25 mouse cellular contexts compared by ENCODE assay signal in the genomic region with DNA sequence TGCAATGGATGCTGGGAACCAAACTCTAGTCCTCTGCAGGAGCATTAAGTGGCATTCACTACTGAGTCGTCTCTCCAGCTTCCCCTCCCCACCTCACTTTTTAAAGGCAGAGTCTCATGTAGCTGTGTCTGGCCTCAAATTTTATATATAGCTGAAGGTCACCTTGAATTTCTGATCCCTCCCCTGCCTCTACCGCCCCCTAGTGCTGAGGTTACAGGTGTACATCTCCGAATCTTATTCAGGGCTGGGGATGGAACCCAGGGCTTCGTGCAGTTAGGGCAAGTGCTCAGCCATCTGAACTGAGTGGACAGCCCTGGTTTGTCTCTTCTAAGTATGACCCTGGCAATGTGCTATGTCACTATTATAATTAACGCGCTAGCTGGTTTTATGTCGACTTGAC. TPM values are rescaled to one million over a fixed set of nuclear protein-coding genes. Genes with fewer than 3 reads are reported as not detected.
DNase-seq lines count a peak whose midpoint lies in the region; ATAC-seq and TF ChIP-seq lines count a peak whose summit lies in the region.
"Had no signal": no experiment of that assay in that cellular context is flagged by ENCODE, and none has a peak within 500 bp of the region (broad histone marks: within the 10 kb centered on the region; RNA-seq: fewer than 3 reads in every experiment).

No protein-coding gene starts in this region.

- ATAC-seq in midbrain, postnatal 0 days (ENCODE audit: low FRiP score): no peak

- H3K4me3 ChIP-seq in layer of hippocampus, adult 2 months: no peak overlapping the region
- no peak overlapping the region for H3K4me3 ChIP-seq in MEL (ENCODE audit: control insufficient read depth in 1 of 2, insufficient read depth in 1 of 2, low read depth in 2 of 2, low read length in 2 of 2)
- no peak overlapping the region for H3K4me3 ChIP-seq in midbrain, postnatal 0 days (ENCODE audit: low read depth, low read length)
- H3K4me3 ChIP-seq: forebrain, embryonic 12.5 days; hindbrain, embryonic 15.5 days; limb, embryonic 10.5 days had no signal

- no peak overlapping the region for H3K9ac ChIP-seq in MEL (ENCODE audit: control insufficient read depth, low read depth, low read length, poor library complexity, severe bottlenecking)
- H3K9ac ChIP-seq in midbrain, postnatal 0 days (replicated peaks; ENCODE audit: low read length, poor library complexity, severe bottlenecking): no peak overlapping the region
- H3K9ac ChIP-seq: forebrain, embryonic 12.5 days; hindbrain, embryonic 15.5 days had no signal

- TF ChIP-seq EP300 in MEL (IDR thresholded peaks at IDR 0.05; ENCODE audit: low read depth in 1 of 2, low read length in 2 of 2): no peak

- TF ChIP-seq RAD21 in MEL (IDR thresholded peaks at IDR 0.05; ENCODE audit: low read depth, low read length): no peak

- no peak overlapping the region for H3K4me2 ChIP-seq in midbrain, postnatal 0 days (ENCODE audit: low read depth, low read length, poor library complexity, severe bottlenecking)
- H3K4me2 ChIP-seq: forebrain, embryonic 12.5 days; heart, embryonic 11.5 days; hindbrain, embryonic 15.5 days; midbrain, embryonic 11.5 days had no signal

- peak; percentile 28; the same call in 1 of the 2 replicates for TF ChIP-seq CTCF in layer of hippocampus, adult 2 months (conservative IDR thresholded peaks at IDR 0.05)
- peak; percentile 38 to 42 (median 41) for TF ChIP-seq CTCF in MEL (IDR thresholded peaks at IDR 0.05 in 2 of 3, conservative IDR thresholded peaks at IDR 0.05 in 1 of 3; ENCODE audit: control insufficient read depth in 1 of 3, insufficient read depth in 1 of 3, low read depth in 2 of 3, low read length in 3 of 3, poor library complexity in 1 of 3, severe bottlenecking in 1 of 3)
- TF ChIP-seq CTCF in midbrain, postnatal 0 days (IDR thresholded peaks at IDR 0.05): no peak

- H3K27ac ChIP-seq in layer of hippocampus, adult 2 months: no peak overlapping the region
- H3K27ac ChIP-seq in MEL (ENCODE audit: control insufficient read depth, low read depth, low read length): no peak overlapping the region
- no peak overlapping the region for H3K27ac ChIP-seq in midbrain, postnatal 0 days (ENCODE audit: low read depth, low read length)
- H3K27ac ChIP-seq: forebrain, embryonic 12.5 days; hindbrain, embryonic 15.5 days; limb, embryonic 10.5 days; macrophage had no signal

- H3K9me3 ChIP-seq in MEL (replicated peaks; ENCODE audit: insufficient read depth, low read length): no peaks in the 10 kb centered on the region
- H3K9me3 ChIP-seq in midbrain, postnatal 0 days (ENCODE audit: low read length): no peaks in the 10 kb centered on the region
- H3K9me3 ChIP-seq: forebrain, embryonic 12.5 days; hindbrain, embryonic 15.5 days; limb, embryonic 10.5 days had no signal

- DNase-seq in layer of hippocampus, adult 2 months (ENCODE audit: low spot score in 2 of 2): no peak
- DNase-seq in layer of hippocampus, adult 8-10 months (ENCODE audit: low spot score in 2 of 2): no peak
- peak; percentile 36 for DNase-seq in thymus, postnatal 4 days
- DNase-seq in thymus, adult 18-20 months: no peak
- no peak for DNase-seq in MEL (ENCODE audit: low read depth, low spot score)
- DNase-seq in MN1 (ENCODE audit: low spot score): no peak
- no peak for DNase-seq in midbrain, postnatal 0 days (ENCODE audit: low spot score)
- DNase-seq: adrenal gland, adult 2 months; cerebellum, adult 11-12 months; cerebellum, postnatal 25 days; gastrocnemius, postnatal 25 days; heart, postnatal 14 days; kidney, adult 18-20 months; kidney, postnatal 4 days; thymus, postnatal 14 days had no signal

- no peak for TF ChIP-seq POLR2A in MEL (IDR thresholded peaks at IDR 0.05; ENCODE audit: control insufficient read depth in 1 of 2, insufficient read depth in 1 of 2, low read depth in 1 of 2, low read length in 2 of 2, poor library complexity in 1 of 2)

- 79% methylated on average over 7 of the region's 7 CpGs for WGBS in midbrain, postnatal 0 days

- no peaks in the 10 kb centered on the region for H3K79me2 ChIP-seq in MEL (ENCODE audit: control insufficient read depth, insufficient read depth, low read length, poor library complexity)

- no peaks in the 10 kb centered on the region for H3K27me3 ChIP-seq in MEL (ENCODE audit: control insufficient read depth in 1 of 2, insufficient read depth in 2 of 2, low read length in 2 of 2)
- no peaks in the 10 kb centered on the region for H3K27me3 ChIP-seq in midbrain, postnatal 0 days (ENCODE audit: insufficient read depth, low read length)
- H3K27me3 ChIP-seq: forebrain, embryonic 12.5 days; hindbrain, embryonic 15.5 days had no signal

- H3K36me3 ChIP-seq in MEL (ENCODE audit: control insufficient read depth in 1 of 2, insufficient read depth in 2 of 2, low read length in 2 of 2): peaks cover 0 to 2% of the 10 kb centered on the region in 2 experiments; a peak in 2 of 4 replicates
- no peaks in the 10 kb centered on the region for H3K36me3 ChIP-seq in midbrain, postnatal 0 days (ENCODE audit: insufficient read depth, low read length)
- H3K36me3 ChIP-seq: forebrain, embryonic 12.5 days; hindbrain, embryonic 15.5 days; limb, embryonic 10.5 days had no signal

- peaks cover 3 to 14% of the 10 kb centered on the region in 2 experiments; a peak in 2 of 4 replicates for H3K4me1 ChIP-seq in MEL (ENCODE audit: control insufficient read depth in 1 of 2, insufficient read depth in 2 of 2, low read length in 2 of 2)
- H3K4me1 ChIP-seq in midbrain, postnatal 0 days (ENCODE audit: insufficient read depth, low read length): no peaks in the 10 kb centered on the region
- H3K4me1 ChIP-seq: forebrain, embryonic 12.5 days; hindbrain, embryonic 15.5 days had no signal

TF ChIP-seq in MEL, 35 proteins besides CTCF, POLR2A, EP300 and RAD21:
- TF ChIP-seq TCF12 (IDR thresholded peaks at IDR 0.05; ENCODE audit: low read depth, low read length): no peak
- TF ChIP-seq NELFE (IDR thresholded peaks at IDR 0.05; ENCODE audit: low read depth, low read length): no peak
- TF ChIP-seq UBTF (IDR thresholded peaks at IDR 0.05; ENCODE audit: borderline replicate concordance, insufficient read depth, low read depth, low read length): no peak
- TF ChIP-seq SMC3 (IDR thresholded peaks at IDR 0.05; ENCODE audit: low read depth, low read length): no peak
- no peak for TF ChIP-seq GATA1 (IDR thresholded peaks at IDR 0.05; ENCODE audit: low read depth, low read length)
- no peak for TF ChIP-seq CHD1 (IDR thresholded peaks at IDR 0.05; ENCODE audit: low read depth, low read length)
- no peak for TF ChIP-seq MAFK (IDR thresholded peaks at IDR 0.05; ENCODE audit: borderline replicate concordance, low read depth, low read length)
- no peak for TF ChIP-seq MEF2A (IDR thresholded peaks at IDR 0.05; ENCODE audit: extremely low read depth, insufficient replicate concordance, low read depth, low read length, poor library complexity, severe bottlenecking)
- no peak for TF ChIP-seq MYB (IDR thresholded peaks at IDR 0.05; ENCODE audit: low read depth, low read length)
- TF ChIP-seq MXI1 (IDR thresholded peaks at IDR 0.05; ENCODE audit: low read depth, low read length): no peak
- no peak for TF ChIP-seq CHD2 (IDR thresholded peaks at IDR 0.05; ENCODE audit: low read length)
- no peak for TF ChIP-seq POLR2AphosphoS2 (IDR thresholded peaks at IDR 0.05; ENCODE audit: low read length)
- no peak for TF ChIP-seq BHLHE40 (IDR thresholded peaks at IDR 0.05; ENCODE audit: borderline replicate concordance, low read depth, low read length)
- TF ChIP-seq GABPA (IDR thresholded peaks at IDR 0.05; ENCODE audit: low read depth, low read length): no peak
- no peak for TF ChIP-seq TBP (IDR thresholded peaks at IDR 0.05; ENCODE audit: low read depth, low read length)
- no peak for TF ChIP-seq TAL1 (IDR thresholded peaks at IDR 0.05; ENCODE audit: low read length)

RNA-seq across cellular contexts. Expression of a gene that starts 2.3 kb away (rescaled TPM):
- total RNA-seq in layer of hippocampus, adult 2 months (2021): not detected
- total RNA-seq in layer of hippocampus, adult 8-10 months (2022): not detected
- total RNA-seq in MEL (2012; rRNA removed): not detected in 2 replicates
- under 1 TPM in 1 of 2 experiments, not detected in 1; 0.06 TPM for polyA plus RNA-seq in MEL (2012; ENCODE audit: insufficient read depth in 1 of 2, insufficient read length in 2 of 2, low read depth in 1 of 2, low replicate concordance in 2 of 2, missing spikeins in 1 of 2)
- total RNA-seq in midbrain, postnatal 0 days (2014; rRNA removed): not detected in 2 replicates
- polyA plus RNA-seq in midbrain, postnatal 0 days (2015; fragmentation: Nextera tagmentation; extraction: Ambion mirVana): not detected in 2 replicates
- total RNA-seq: adrenal gland, adult 2 months; gastrocnemius, postnatal 25 days; heart, postnatal 14 days had no signal
- polyA plus RNA-seq: adrenal gland, adult 2 months; forebrain, embryonic 12.5 days; frontal cortex, adult 2 months; heart, embryonic 11.5 days; hindbrain, embryonic 15.5 days; limb, embryonic 10.5 days; macrophage; midbrain, embryonic 11.5 days; neural tube, embryonic 14.5 days; stomach, embryonic 14.5 days had no signal

RNA-seq across cellular contexts. Expression of a gene that starts 32.0 kb away (rescaled TPM):
- total RNA-seq in layer of hippocampus, adult 2 months (2021): 1 to 10 TPM; 4.6 to 5.5 TPM
- 10 to 100 TPM in 2 of 4 experiments, 1 to 10 TPM in 2; 7.5 to 18.1 (median 9.6) TPM for total RNA-seq in layer of hippocampus, adult 8-10 months (2022)
- total RNA-seq in MEL (2012; rRNA removed): 0.58 and 0.65 TPM in 2 replicates
- 1 to 10 TPM in 1 of 2 experiments, not detected in 1; 4.9 TPM for polyA plus RNA-seq in MEL (2012; ENCODE audit: insufficient read depth in 1 of 2, insufficient read length in 2 of 2, low read depth in 1 of 2, low replicate concordance in 2 of 2, missing spikeins in 1 of 2)
- 1.5 and 4.3 TPM in 2 replicates for total RNA-seq in midbrain, postnatal 0 days (2014; rRNA removed)
- polyA plus RNA-seq in midbrain, postnatal 0 days (2015; fragmentation: Nextera tagmentation; extraction: Ambion mirVana): 2.1 and 3.2 TPM in 2 replicates

RNA-seq across cellular contexts. Expression of a gene that starts 50.1 kb away (rescaled TPM):
- not detected for total RNA-seq in layer of hippocampus, adult 2 months (2021)
- total RNA-seq in layer of hippocampus, adult 8-10 months (2022): under 1 TPM in 2 of 4 experiments, not detected in 2; 0.20 to 0.53 TPM
- not detected in 2 replicates for total RNA-seq in MEL (2012; rRNA removed)
- polyA plus RNA-seq in MEL (2012; ENCODE audit: insufficient read depth in 1 of 2, insufficient read length in 2 of 2, low read depth in 1 of 2, low replicate concordance in 2 of 2, missing spikeins in 1 of 2): under 1 TPM in 1 of 2 experiments, not detected in 1; 0.19 TPM
- total RNA-seq in midbrain, postnatal 0 days (2014; rRNA removed): not detected in 2 replicates
- not detected in 2 replicates for polyA plus RNA-seq in midbrain, postnatal 0 days (2015; fragmentation: Nextera tagmentation; extraction: Ambion mirVana)
- total RNA-seq: gastrocnemius, postnatal 25 days; heart, postnatal 14 days had no signal
- polyA plus RNA-seq: adrenal gland, adult 2 months; forebrain, embryonic 12.5 days; frontal cortex, adult 2 months; heart, embryonic 11.5 days; hindbrain, embryonic 15.5 days; limb, embryonic 10.5 days; liver, embryonic 16.5 days; midbrain, embryonic 11.5 days; neural tube, embryonic 14.5 days; stomach, embryonic 14.5 days had no signal
